Mouse (Mus musculus) layer of hippocampus, adult 8-10 months (tissue): ENCODE data around the gene Slc25a10. TPM values are rescaled to one million over a fixed set of nuclear protein-coding genes. Genes with fewer than 3 reads are reported as not detected.

Experiments used
- DNase-seq, 2 experiments: peaks; one replicate each; pipeline ENCODE4 v3.0.0; 2022; ENCODE audit warnings: low spot score in 2 of 2
- total RNA-seq, 4 experiments: library from RNA; stranded (reverse); gene quantifications; 2 replicates each; pipeline ENCODE4 v1.2.4; 2022

Gene Slc25a10
- total RNA-seq, 4 experiments from 2014 or later: 22.9 to 28.6 (median 25.0) TPM

- DNase-seq: no peak
Measured at GRCm38 (mm10) chr11:120539285-120540014, 47.8 kb downstream of the Slc25a10 start.

GRCm38 (mm10) chr11:120541907-120542306 lies 50.3 kb downstream of the Slc25a10 start:
- no peak for DNase-seq

GRCm38 (mm10) chr11:120542376-120542775 lies 50.7 kb downstream of the Slc25a10 start:
- DNase-seq: no peak

GRCm38 (mm10) chr11:120545964-120546363 lies 54.3 kb downstream of the Slc25a10 start:
- no peak for DNase-seq

GRCm38 (mm10) chr11:120547469-120547868 lies 55.8 kb downstream of the Slc25a10 start:
- no peak for DNase-seq

GRCm38 (mm10) chr11:120548214-120548613 lies 56.6 kb downstream of the Slc25a10 start:
- DNase-seq: no peak

GRCm38 (mm10) chr11:120548786-120549167 lies 57.1 kb downstream of the Slc25a10 start:
- DNase-seq: no peak

Other genes with a start within 250 kb of the Slc25a10 start
- 1,000 to 10,000 TPM; 1,218 to 1,398 (median 1,309) TPM for gene Actg1, start 143.3 kb upstream of the Slc25a10 start, total RNA-seq
- gene Fscn2, start 130.3 kb upstream of the Slc25a10 start, total RNA-seq: under 1 TPM in 3 of 4 experiments, not detected in 1; 0.49 to 0.79 (median 0.73) TPM
- 10 to 100 TPM; 16.8 to 19.8 (median 18.7) TPM for gene Faap100, start 113.1 kb upstream of the Slc25a10 start, total RNA-seq
- gene Nploc4, start 54.1 kb upstream of the Slc25a10 start, total RNA-seq: 10 to 100 TPM; 62.8 to 68.5 (median 66.1) TPM
- gene Tspan10, start 49.2 kb upstream of the Slc25a10 start, total RNA-seq: 1 to 10 TPM in 1 of 4 experiments, not detected in 3; 2.4 TPM
- under 1 TPM in 3 of 4 experiments, not detected in 1; 0.38 to 0.91 (median 0.50) TPM for gene Pde6g, start 38.3 kb upstream of the Slc25a10 start, total RNA-seq
- 10 to 100 TPM; 15.7 to 19.0 (median 17.2) TPM for gene Oxld1, start 33.8 kb upstream of the Slc25a10 start, total RNA-seq
- 10 to 100 TPM; 24.7 to 37.0 (median 27.4) TPM for gene Ccdc137, start 33.7 kb upstream of the Slc25a10 start, total RNA-seq
- 10 to 100 TPM; 46.9 to 50.6 (median 50.3) TPM for gene Arl16, start 24.2 kb upstream of the Slc25a10 start, total RNA-seq
- 10 to 100 TPM; 63.7 to 66.0 (median 64.4) TPM for gene Mrpl12, start 7.2 kb upstream of the Slc25a10 start, total RNA-seq
- gene Gcgr, start 38.9 kb downstream of the Slc25a10 start, total RNA-seq: under 1 TPM in 1 of 4 experiments, not detected in 3; 0.25 TPM
- gene Mcrip1, start 57.9 kb downstream of the Slc25a10 start, total RNA-seq: 10 to 100 TPM; 61.1 to 68.7 (median 63.3) TPM
- gene Ppp1r27, start 59.3 kb downstream of the Slc25a10 start, total RNA-seq: not detected
- gene P4hb, start 81.4 kb downstream of the Slc25a10 start, total RNA-seq: 100 to 1,000 TPM; 119 to 147 (median 134) TPM
- 100 to 1,000 TPM; 268 to 314 (median 278) TPM for gene Arhgdia, start 89.8 kb downstream of the Slc25a10 start, total RNA-seq
- gene Alyref, start 106.5 kb downstream of the Slc25a10 start, total RNA-seq: 10 to 100 TPM; 38.1 to 61.8 (median 52.9) TPM
- 10 to 100 TPM; 91.1 to 99.6 (median 93.6) TPM for gene Anapc11, start 106.6 kb downstream of the Slc25a10 start, total RNA-seq
- gene Npb, start 116.6 kb downstream of the Slc25a10 start, total RNA-seq: 1 to 10 TPM in 3 of 4 experiments, not detected in 1; 1.3 to 2.7 (median 1.5) TPM
- gene Pcyt2, start 126.1 kb downstream of the Slc25a10 start, total RNA-seq: 100 to 1,000 TPM; 142 to 164 (median 149) TPM
- gene Sirt7, start 133.4 kb downstream of the Slc25a10 start, total RNA-seq: 10 to 100 TPM; 43.5 to 49.9 (median 45.4) TPM
- gene Mafg, start 141.8 kb downstream of the Slc25a10 start, total RNA-seq: 10 to 100 TPM; 70.7 to 89.1 (median 77.4) TPM
- gene Pycr1, start 151.9 kb downstream of the Slc25a10 start, total RNA-seq: 1 to 10 TPM; 1.1 to 1.6 (median 1.3) TPM
- gene Myadml2, start 156.3 kb downstream of the Slc25a10 start, total RNA-seq: 1 to 10 TPM; 3.6 to 8.2 (median 6.0) TPM
- gene Notum, start 169.3 kb downstream of the Slc25a10 start, total RNA-seq: 1 to 10 TPM; 1.5 to 5.4 (median 5.2) TPM
- gene Aspscr1, start 181.1 kb downstream of the Slc25a10 start, total RNA-seq: 10 to 100 TPM; 53.0 to 61.0 (median 55.6) TPM
- 10 to 100 TPM; 12.9 to 22.1 (median 17.2) TPM for gene Cenpx, start 221.9 kb downstream of the Slc25a10 start, total RNA-seq
- 10 to 100 TPM; 51.1 to 67.4 (median 65.7) TPM for gene Lrrc45, start 222.1 kb downstream of the Slc25a10 start, total RNA-seq
- 10 to 100 TPM; 33.5 to 43.1 (median 37.5) TPM for gene Rac3, start 229.6 kb downstream of the Slc25a10 start, total RNA-seq
- 10 to 100 TPM in 3 of 4 experiments, 1 to 10 TPM in 1; 8.7 to 21.6 (median 14.5) TPM for gene Dcxr, start 235.4 kb downstream of the Slc25a10 start, total RNA-seq
- gene Cbr2, start 240.3 kb downstream of the Slc25a10 start, total RNA-seq: 1 to 10 TPM; 1.6 to 3.7 (median 2.5) TPM